Mouse (Mus musculus): ENCODE data around the gene Map3k11. TPM values are rescaled to one million over a fixed set of nuclear protein-coding genes. Genes with fewer than 3 reads are reported as not detected.

The Map3k11 gene
- total and polyA plus RNA-seq, 3 experiments: 20.8 to 31.9 (median 23.2) TPM

GRCm38 (mm10) chr19:5731264-5731978 is 42.9 kb downstream of the Map3k11 start:
- Histone ChIP-seq H3K36me3 (ENCODE audit: control insufficient read depth, insufficient read depth, low read length) (no peaks in the 10 kb centered on the region), H3K27ac (peak overlapping the region; percentile 69), H3K9ac (ENCODE audit: low read depth, low read length) (peak overlapping the region; percentile 55), H3K4me3 (peak overlapping the region; percentile 78), H3K4me1 (ENCODE audit: control insufficient read depth, insufficient read depth, low read length) (peaks cover 19% of the 10 kb centered on the region), H3K27me3 (ENCODE audit: control insufficient read depth, insufficient read depth, low read length) (no peaks in the 10 kb centered on the region), H3K79me2 (replicated peaks; ENCODE audit: control insufficient read depth, insufficient read depth, low read length) (no peaks in the 10 kb centered on the region)
- WGBS: 1% methylated on average over 47 of the region's 47 CpGs
- intact Hi-C loops (cut with DNase I): no loop called here
- peak; percentile 92 for DNase-seq
- TF ChIP-seq POLR2A (IDR thresholded peaks at IDR 0.05; ENCODE audit: insufficient read depth, low read depth, low read length) (peak; percentile 85), CTCF (IDR thresholded peaks at IDR 0.05) (no peak), EP300 (IDR thresholded peaks at IDR 0.05; ENCODE audit: insufficient read depth, low read depth, low read length) (peak; percentile 80; the same call in 1 of the 2 replicates)

DNA sequence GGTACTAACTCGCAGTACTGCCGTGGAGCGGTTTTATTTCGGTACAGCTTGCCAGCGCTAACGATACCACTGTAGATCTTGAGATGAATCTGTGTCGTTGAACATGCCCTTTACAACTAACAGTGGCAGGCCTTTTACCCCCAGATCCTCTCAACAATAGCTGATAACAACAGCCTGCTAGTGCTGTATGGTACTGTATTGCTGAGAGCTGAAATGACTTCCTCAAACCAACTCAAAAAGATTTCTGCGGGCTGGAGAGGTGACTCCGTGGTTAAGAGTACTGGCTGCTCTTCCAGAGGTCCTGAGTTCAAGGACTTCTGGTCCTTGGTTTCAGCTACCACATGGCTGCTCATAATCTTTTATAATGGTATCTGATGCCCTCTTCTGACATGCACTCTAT is 45.8 kb downstream of the Map3k11 start:
- Histone ChIP-seq H3K27me3 (ENCODE audit: control insufficient read depth, insufficient read depth, low read length) (no peaks in the 10 kb centered on the region), H3K79me2 (replicated peaks; ENCODE audit: control insufficient read depth, insufficient read depth, low read length) (no peaks in the 10 kb centered on the region), H3K27ac (no peak overlapping the region), H3K4me3 (no peak overlapping the region), H3K36me3 (ENCODE audit: control insufficient read depth, insufficient read depth, low read length) (no peaks in the 10 kb centered on the region), H3K9ac (ENCODE audit: low read depth, low read length) (no peak overlapping the region), H3K4me1 (ENCODE audit: control insufficient read depth, insufficient read depth, low read length) (peaks cover 5% of the 10 kb centered on the region; the same call in 1 of the 2 replicates)
- WGBS: 70% methylated on average over 9 of the region's 9 CpGs
- intact Hi-C loops (cut with DNase I): no loop called here
- TF ChIP-seq EP300 (IDR thresholded peaks at IDR 0.05; ENCODE audit: insufficient read depth, low read depth, low read length) (no peak), CTCF (IDR thresholded peaks at IDR 0.05) (no peak), POLR2A (IDR thresholded peaks at IDR 0.05; ENCODE audit: insufficient read depth, low read depth, low read length) (no peak)
- no peak for DNase-seq

- intact Hi-C loops (cut with DNase I): no loop called here
Measured at GRCm38 (mm10) chr19:5739446-5739845, 50.9 kb downstream of the Map3k11 start.

DNA sequence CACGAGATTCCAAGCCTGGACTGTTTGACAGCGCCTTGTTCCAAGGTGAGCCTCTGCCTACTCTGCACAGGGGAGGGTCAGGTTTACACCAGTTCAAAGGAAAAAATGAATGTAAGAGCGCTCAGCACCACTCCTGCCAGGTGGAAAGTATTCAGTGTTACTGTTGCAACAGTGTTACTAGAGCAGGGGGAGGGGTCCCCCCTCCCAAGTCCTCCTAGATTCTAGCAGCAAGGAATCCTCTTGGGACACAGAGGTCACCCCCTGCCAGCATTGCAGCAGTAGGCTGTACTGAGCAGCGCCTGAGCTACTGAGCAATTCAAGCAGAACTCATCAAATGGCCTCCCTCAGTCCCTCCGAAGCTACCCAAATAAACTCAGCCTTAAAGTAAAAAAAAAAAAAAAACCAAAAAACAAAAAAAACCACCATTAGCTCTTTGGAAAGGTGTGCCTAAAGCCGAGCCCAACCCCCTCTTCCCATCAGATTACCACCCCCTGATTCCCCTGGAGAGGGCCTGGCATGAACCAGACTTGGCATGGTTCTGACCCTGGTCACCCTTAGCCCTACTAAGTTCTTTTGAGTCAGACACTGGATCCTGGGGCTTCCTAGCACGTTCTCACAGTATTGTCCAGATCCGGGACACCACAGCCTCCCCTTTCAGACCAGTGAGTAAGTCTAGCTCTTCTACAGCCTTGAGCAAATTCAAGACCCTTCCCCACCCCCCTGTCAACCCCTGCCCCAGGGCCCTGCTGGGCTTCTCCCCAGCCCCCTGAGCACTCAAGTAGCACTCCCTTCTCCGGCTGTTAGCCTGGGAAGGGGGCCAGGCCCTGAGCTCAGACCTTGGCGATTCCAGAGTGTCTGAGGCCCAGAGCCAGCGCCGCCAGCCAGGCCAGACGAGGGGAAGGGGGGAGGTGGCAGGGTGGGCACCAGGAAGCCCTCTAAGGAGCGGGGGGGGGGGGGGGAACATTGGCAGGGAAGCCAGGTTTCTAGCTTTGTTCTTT is 52.1 kb downstream of the Map3k11 start, which contains the start of gene Ltbp3:
TSS of gene Ltbp3 (plus strand) at position 585 of the 998 bp plus-strand sequence.
- peaks cover 9% of the 10 kb centered on the region for H3K4me1 ChIP-seq (ENCODE audit: control insufficient read depth, insufficient read depth, low read length)
- no peaks in the 10 kb centered on the region for H3K79me2 ChIP-seq (replicated peaks; ENCODE audit: control insufficient read depth, insufficient read depth, low read length)
- intact Hi-C loops (cut with DNase I): no loop called here
- H3K36me3 ChIP-seq (ENCODE audit: control insufficient read depth, insufficient read depth, low read length): no peaks in the 10 kb centered on the region
- H3K27me3 ChIP-seq (ENCODE audit: control insufficient read depth, insufficient read depth, low read length): no peaks in the 10 kb centered on the region
- peak within 1 kb of the TSS; percentile 88 for H3K9ac ChIP-seq (ENCODE audit: low read depth, low read length)
- H3K4me3 ChIP-seq: peak within 1 kb of the TSS; percentile 72
- peak within 1 kb of the TSS; percentile 88 for H3K27ac ChIP-seq
- 45% methylated on average over 14 of the region's 14 CpGs for WGBS
- peak; percentile 84 to 85 for DNase-seq
- TF ChIP-seq POLR2A (IDR thresholded peaks at IDR 0.05; ENCODE audit: insufficient read depth, low read depth, low read length) (no peak), CTCF (IDR thresholded peaks at IDR 0.05) (no peak), EP300 (IDR thresholded peaks at IDR 0.05; ENCODE audit: insufficient read depth, low read depth, low read length) (no peak)

More at GRCm38 (mm10) chr19:5739446-5739845, 50.9 kb downstream of the Map3k11 start:
- no peak overlapping the region for H3K9ac ChIP-seq (ENCODE audit: low read depth, low read length)
- H3K27ac ChIP-seq: no peak overlapping the region
- DNase-seq: no peak
- H3K4me1 ChIP-seq (ENCODE audit: control insufficient read depth, insufficient read depth, low read length): peaks cover 9% of the 10 kb centered on the region
- H3K4me3 ChIP-seq: no peak overlapping the region
- WGBS: 53% methylated on average over 2 of the region's 2 CpGs
- no peaks in the 10 kb centered on the region for H3K27me3 ChIP-seq (ENCODE audit: control insufficient read depth, insufficient read depth, low read length)
- H3K36me3 ChIP-seq (ENCODE audit: control insufficient read depth, insufficient read depth, low read length): no peaks in the 10 kb centered on the region
- TF ChIP-seq EP300 (IDR thresholded peaks at IDR 0.05; ENCODE audit: insufficient read depth, low read depth, low read length) (no peak), POLR2A (IDR thresholded peaks at IDR 0.05; ENCODE audit: insufficient read depth, low read depth, low read length) (no peak), CTCF (IDR thresholded peaks at IDR 0.05) (no peak)
- no peaks in the 10 kb centered on the region for H3K79me2 ChIP-seq (replicated peaks; ENCODE audit: control insufficient read depth, insufficient read depth, low read length)

- peak overlapping the region; percentile 88 for H3K27ac ChIP-seq
- no peaks in the 10 kb centered on the region for H3K79me2 ChIP-seq (replicated peaks; ENCODE audit: control insufficient read depth, insufficient read depth, low read length)
- intact Hi-C loops (cut with DNase I): no loop called here
- peak overlapping the region; percentile 72 for H3K4me3 ChIP-seq
- peak; percentile 87 to 90 for DNase-seq
- H3K36me3 ChIP-seq (ENCODE audit: control insufficient read depth, insufficient read depth, low read length): no peaks in the 10 kb centered on the region
- H3K9ac ChIP-seq (ENCODE audit: low read depth, low read length): peak overlapping the region; percentile 88
- WGBS: under 1% methylated on average over 53 of the region's 55 CpGs
- no peaks in the 10 kb centered on the region for H3K27me3 ChIP-seq (ENCODE audit: control insufficient read depth, insufficient read depth, low read length)
- H3K4me1 ChIP-seq (ENCODE audit: control insufficient read depth, insufficient read depth, low read length): peaks cover 9% of the 10 kb centered on the region
- TF ChIP-seq EP300 (IDR thresholded peaks at IDR 0.05; ENCODE audit: insufficient read depth, low read depth, low read length) (no peak), CTCF (IDR thresholded peaks at IDR 0.05) (peak; percentile 40), POLR2A (IDR thresholded peaks at IDR 0.05; ENCODE audit: insufficient read depth, low read depth, low read length) (peak; percentile 52)
Measured at GRCm38 (mm10) chr19:5741641-5742240, 53.2 kb downstream of the Map3k11 start.
